Mouse (Mus musculus) G1E (cell line): ENCODE data around the gene Gm33543.

Experiments
- CTCF ChIP-seq: IDR thresholded peaks from 2 replicates; pipeline ENCODE4 v1.5.1; 2012; ENCODE audit warnings: low read depth, low read length, inconsistent platforms, mixed read lengths
- GATA1 ChIP-seq: IDR thresholded peaks from 2 replicates; pipeline ENCODE4 v1.6.1; 2012; ENCODE audit warnings: borderline replicate concordance, low read length, inconsistent platforms, mixed read lengths
- TAL1 ChIP-seq: conservative IDR thresholded peaks from 2 replicates; pipeline ENCODE4 v1.6.1; 2012; ENCODE audit warnings: low read depth, low read length, inconsistent platforms, mixed read lengths

GRCm38 (mm10) chr10:95879983-95880934, 37.5 kb upstream of the Gm33543 start:
- TF ChIP-seq CTCF, result no peak
- no peak for TF ChIP-seq GATA1
- no peak for TF ChIP-seq TAL1
